Mouse (Mus musculus) neural tube, embryonic 14.5 days (tissue): Measurements from ENCODE around the gene Pex19. TPM values are rescaled to one million over a fixed set of nuclear protein-coding genes. Genes with fewer than 3 reads are reported as not detected.

Source experiments
- ATAC-seq: fragments of 200-750 bp; cut with Nextera tagmentation; 2 replicates; pipeline ENCODE4 v1.8.0; 2017; ENCODE audit warnings: low read depth, mild to moderate bottlenecking, moderate TSS enrichment, moderate library complexity
- H3K27ac ChIP-seq: fragments of 300-500 bp; sonication (generic); 2 replicates; pipeline ENCODE4 v1.5.1; 2014; ENCODE audit warnings: low read depth, mild to moderate bottlenecking, control low read depth, low read length, moderate library complexity, mixed read lengths
- H3K27me3 ChIP-seq: fragments of 300-500 bp; sonication (generic); 2 replicates; pipeline ENCODE4 v1.6.1; 2014; ENCODE audit warnings: low read length; ENCODE audit not compliant: control insufficient read depth, insufficient read depth
- H3K36me3 ChIP-seq: fragments of 300-500 bp; sonication (generic); 2 replicates; pipeline ENCODE4 v1.6.1; 2014; ENCODE audit warnings: low read length, mixed read lengths; ENCODE audit not compliant: control insufficient read depth, insufficient read depth
- H3K4me1 ChIP-seq: fragments of 300-500 bp; sonication (generic); 2 replicates; pipeline ENCODE4 v1.6.1; 2014; ENCODE audit warnings: low read length; ENCODE audit not compliant: control insufficient read depth, insufficient read depth
- H3K4me2 ChIP-seq: fragments of 300-500 bp; sonication (generic); 2 replicates; pipeline ENCODE4 v1.6.1; 2014; ENCODE audit warnings: mild to moderate bottlenecking, low read depth, low read length, control low read depth
- H3K4me3 ChIP-seq: fragments of 300-500 bp; sonication (generic); 2 replicates; pipeline ENCODE4 v1.5.1; 2014; ENCODE audit warnings: low read depth, low read length, control low read depth, mixed read lengths
- H3K9ac ChIP-seq: fragments of 300-500 bp; sonication (generic); replicated peaks from 2 replicates; pipeline ENCODE4 v1.6.1; 2014; ENCODE audit warnings: low read depth, mild to moderate bottlenecking, control low read depth, low read length, mixed read lengths
- H3K9me3 ChIP-seq: fragments of 300-500 bp; sonication (generic); 2 replicates; pipeline ENCODE4 v1.6.1; 2016; ENCODE audit warnings: low read length; ENCODE audit not compliant: control insufficient read depth
- polyA plus RNA-seq: library from polyadenylated mRNA; unstranded; fragments of >200 nt; fragmentation: Nextera tagmentation; extraction: Ambion mirVana; gene quantifications from 2 replicates; pipeline ENCODE4 v1.2.1, GENCODE M21; 2014

The Pex19 gene
- polyA plus RNA-seq, 1 experiment from 2014 or later, result 156 TPM

DNA sequence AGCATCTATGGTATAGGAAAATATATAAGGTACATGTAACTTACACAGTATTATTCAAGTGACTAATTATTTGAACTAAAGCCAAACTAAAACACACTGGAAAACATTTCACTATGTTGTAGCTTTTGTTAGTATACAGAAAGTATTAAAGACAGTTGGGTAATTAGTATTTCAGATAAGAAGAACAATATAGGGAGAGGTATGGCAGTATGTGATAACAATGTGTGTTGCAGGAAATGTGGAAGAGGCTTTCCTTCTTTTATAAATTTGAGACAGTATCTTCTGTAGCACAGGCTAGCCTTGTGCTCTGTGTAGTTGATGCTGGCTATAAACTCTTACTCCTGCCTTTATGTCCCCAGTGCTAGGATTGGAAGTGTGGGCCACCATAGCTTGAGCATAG, 57.4 kb downstream of the Pex19 start:
- peaks cover 34% of the 10 kb centered on the region for H3K36me3 ChIP-seq

More for the DNA sequence above, 57.4 kb downstream of the Pex19 start:
- H3K9me3 ChIP-seq, result no peaks in the 10 kb centered on the region
- no peaks in the 10 kb centered on the region for H3K27me3 ChIP-seq
- ATAC-seq, result no peak
- H3K27ac ChIP-seq, result no peak overlapping the region
- H3K9ac ChIP-seq, result no peak overlapping the region
- H3K4me1 ChIP-seq, result no peaks in the 10 kb centered on the region
- H3K4me2 ChIP-seq, result no peak overlapping the region
- no peak overlapping the region for H3K4me3 ChIP-seq

Other genes starting within 250 kb of the Pex19 start
- gene Gm10521, start 231.1 kb upstream of the Pex19 start, polyA plus RNA-seq, result not detected in 2 replicates
- 0.13 TPM in 1 of 2 replicates, not detected in the other for gene Slamf6, start 209.2 kb upstream of the Pex19 start, polyA plus RNA-seq
- gene Vangl2, start 98.3 kb upstream of the Pex19 start, polyA plus RNA-seq, result 50.9 and 52.2 TPM in 2 replicates
- gene Nhlh1, start 69.2 kb upstream of the Pex19 start, polyA plus RNA-seq, result 3.3 and 3.6 TPM in 2 replicates
- gene Copa, start 44.2 kb upstream of the Pex19 start, polyA plus RNA-seq, result 140 and 206 TPM in 2 replicates
- gene Ncstn, start 44.0 kb upstream of the Pex19 start, polyA plus RNA-seq, result 115 and 127 TPM in 2 replicates
- gene Dcaf8, start 21.3 kb downstream of the Pex19 start, polyA plus RNA-seq, result 72.3 and 86.0 TPM in 2 replicates
- 350 and 391 TPM in 2 replicates for gene Pea15a, start 80.0 kb downstream of the Pex19 start, polyA plus RNA-seq
- 1.4 and 1.6 TPM in 2 replicates for gene Casq1, start 93.1 kb downstream of the Pex19 start, polyA plus RNA-seq
- gene Atp1a4, start 131.7 kb downstream of the Pex19 start, polyA plus RNA-seq, result not detected in 2 replicates
- 66.2 and 72.2 TPM in 2 replicates for gene Igsf8, start 134.9 kb downstream of the Pex19 start, polyA plus RNA-seq
- 23.6 and 27.9 TPM in 2 replicates for gene Atp1a2, start 171.3 kb downstream of the Pex19 start, polyA plus RNA-seq
- gene Kcnj9, start 202.6 kb downstream of the Pex19 start, polyA plus RNA-seq, result 1.3 and 2.7 TPM in 2 replicates
- gene Kcnj10, start 214.5 kb downstream of the Pex19 start, polyA plus RNA-seq, result 2.3 and 2.6 TPM in 2 replicates
- 5.2 and 6.1 TPM in 2 replicates for gene Pigm, start 249.8 kb downstream of the Pex19 start, polyA plus RNA-seq